Comparison of ENCODE assay signal across 8 mouse cellular contexts in the genomic region with DNA sequence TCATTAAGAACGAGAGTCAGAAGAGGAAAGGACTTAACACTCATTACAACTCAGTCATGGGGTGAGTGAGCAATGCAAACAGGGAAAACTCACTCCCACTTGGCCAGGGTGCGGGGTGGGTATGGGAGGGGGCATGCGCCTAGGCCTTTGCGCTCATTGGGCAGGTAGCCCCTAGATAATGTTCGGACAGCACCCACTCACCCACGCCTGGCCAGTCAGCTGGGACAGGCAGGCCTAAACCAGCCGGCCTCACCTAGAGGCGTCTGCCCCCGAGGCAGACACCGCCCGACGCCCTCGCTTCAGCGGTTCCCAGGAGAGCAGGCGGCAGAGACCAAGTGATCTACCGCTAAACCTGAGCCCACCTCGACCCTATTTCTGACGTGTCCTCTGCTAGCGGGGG. TPM values are rescaled to one million over a fixed set of nuclear protein-coding genes. Genes with fewer than 3 reads are reported as not detected.
DNase-seq lines count a peak whose midpoint lies in the region; ATAC-seq and TF ChIP-seq lines count a peak whose summit lies in the region.

No protein-coding gene starts in this region.

- peaks cover 30% of the 10 kb centered on the region for H3K36me3 ChIP-seq in erythroblast, embryonic 14.5 days (ENCODE audit: control insufficient read depth)
- peaks cover 38% of the 10 kb centered on the region for H3K36me3 ChIP-seq in E14TG2a.4 (ENCODE audit: insufficient read depth, low read length)
- 0 out of 2 replicates have a peak, but pooled peaks cover 3% of the 10 kb centered on the region for H3K36me3 ChIP-seq in hindbrain, embryonic 16.5 days (ENCODE audit: control insufficient read depth, insufficient read depth, low read length)
- H3K36me3 ChIP-seq in lung, embryonic 16.5 days (ENCODE audit: control insufficient read depth, insufficient read depth, low read length), result peaks cover 15% of the 10 kb centered on the region

- H3K27ac ChIP-seq in hindbrain, embryonic 16.5 days (ENCODE audit: low read depth, low read length), result no peak overlapping the region
- H3K27ac ChIP-seq in lung, embryonic 16.5 days (ENCODE audit: low read length), result peak overlapping the region; percentile 86

- H3K9ac ChIP-seq in hindbrain, embryonic 16.5 days (ENCODE audit: low read depth, low read length), result no peak overlapping the region; the same call in 1 of the 2 replicates
- peak overlapping the region; percentile 68 for H3K9ac ChIP-seq in lung, embryonic 16.5 days (ENCODE audit: low read length)

- H3K27me3 ChIP-seq in erythroblast, embryonic 14.5 days (ENCODE audit: control insufficient read depth), result peaks cover 78% of the 10 kb centered on the region
- H3K27me3 ChIP-seq in E14TG2a.4 (ENCODE audit: insufficient read depth, low read length), result peaks cover 40% of the 10 kb centered on the region
- peaks cover 50% of the 10 kb centered on the region for H3K27me3 ChIP-seq in hindbrain, embryonic 16.5 days (replicated peaks; ENCODE audit: control insufficient read depth, insufficient read depth, low read length)
- peaks cover 23% of the 10 kb centered on the region for H3K27me3 ChIP-seq in lung, embryonic 16.5 days (ENCODE audit: control insufficient read depth, insufficient read depth, low read depth, low read length)

- peak overlapping the region; percentile 56 for H3K4me3 ChIP-seq in erythroblast, embryonic 14.5 days (replicated peaks)
- H3K4me3 ChIP-seq in E14TG2a.4 (replicated peaks; ENCODE audit: low read length), result peak overlapping the region; percentile 83
- peak overlapping the region; percentile 52 for H3K4me3 ChIP-seq in hindbrain, embryonic 16.5 days (ENCODE audit: low read length)
- H3K4me3 ChIP-seq in lung, embryonic 16.5 days (ENCODE audit: low read length), result peak overlapping the region; percentile 64

- H3K4me1 ChIP-seq in erythroblast, embryonic 14.5 days (ENCODE audit: control insufficient read depth), result peaks cover 34% of the 10 kb centered on the region
- H3K4me1 ChIP-seq in E14TG2a.4 (replicated peaks; ENCODE audit: low read depth, low read length), result peaks cover 79% of the 10 kb centered on the region
- peaks cover 24% of the 10 kb centered on the region for H3K4me1 ChIP-seq in hindbrain, embryonic 16.5 days (ENCODE audit: control insufficient read depth, insufficient read depth, low read depth, low read length)
- peaks cover 7% of the 10 kb centered on the region; the same call in 1 of the 2 replicates for H3K4me1 ChIP-seq in lung, embryonic 16.5 days (replicated peaks; ENCODE audit: control insufficient read depth, insufficient read depth, low read length)

- 4% methylated on average over 19 of the region's 19 CpGs for WGBS in hindbrain, embryonic 16.5 days
- WGBS in lung, embryonic 16.5 days, result 4% methylated on average over 19 of the region's 19 CpGs

- peak overlapping the region; percentile 93 for H3K4me2 ChIP-seq in hindbrain, embryonic 16.5 days (ENCODE audit: low read length)
- H3K4me2 ChIP-seq in lung, embryonic 16.5 days (ENCODE audit: low read depth, low read length), result peak overlapping the region; percentile 68

- peaks cover 20% of the 10 kb centered on the region; the same call in 1 of the 2 replicates for H3K9me3 ChIP-seq in erythroblast, embryonic 14.5 days (ENCODE audit: control insufficient read depth, low read length)
- no peaks in the 10 kb centered on the region for H3K9me3 ChIP-seq in E14TG2a.4 (ENCODE audit: low read length)
- H3K9me3 ChIP-seq in hindbrain, embryonic 16.5 days (ENCODE audit: control insufficient read depth, low read length), result no peaks in the 10 kb centered on the region
- H3K9me3 ChIP-seq in lung, embryonic 16.5 days (ENCODE audit: control insufficient read depth, low read length), result no peaks in the 10 kb centered on the region

- no peak for DNase-seq in layer of hippocampus, adult 11-12 months (ENCODE audit: low spot score)
- DNase-seq in cerebellum, postnatal 10 days, result no peak
- no peak for DNase-seq in gastrocnemius, postnatal 4 days (ENCODE audit: low spot score in 2 of 2)

- no peak for TF ChIP-seq CTCF in E14TG2a.4 (conservative IDR thresholded peaks at IDR 0.05; ENCODE audit: low read length)

- ATAC-seq in erythroblast, adult 5-6 weeks (replicated peaks; ENCODE audit: low FRiP score, poor library complexity, severe bottlenecking), result no peak
- no peak for ATAC-seq in hindbrain, embryonic 16.5 days
- ATAC-seq in lung, embryonic 16.5 days (ENCODE audit: low read depth), result peak; percentile 16

RNA-seq across cellular contexts. Expression of gene Esrp2, which starts 1.1 kb away (rescaled TPM):
- 0.02 TPM in 1 of 2 replicates, not detected in the other for polyA plus RNA-seq in erythroblast, embryonic 14.5 days (2012)
- total RNA-seq in erythroblast, adult 5-6 weeks (2015; ENCODE audit: low replicate concordance), result not detected in 2 replicates
- not detected in 2 replicates for total RNA-seq in erythroblast, adult 5-6 weeks (2017; ENCODE audit: low replicate concordance)
- polyA plus RNA-seq in hindbrain, embryonic 16.5 days (2015; fragmentation: Nextera tagmentation; extraction: Ambion mirVana), result 0.18 and 0.27 TPM in 2 replicates
- polyA plus RNA-seq in lung, embryonic 16.5 days (2015; fragmentation: Nextera tagmentation; extraction: Ambion mirVana), result 62.7 and 62.8 TPM in 2 replicates
- under 1 TPM in 1 of 2 experiments, not detected in 1; 0.18 TPM for total RNA-seq in gastrocnemius, postnatal 4 days (2021)

RNA-seq across cellular contexts. Expression of gene Pla2g15, which starts 14.5 kb away (rescaled TPM):
- 0.10 and 0.11 TPM in 2 replicates for polyA plus RNA-seq in erythroblast, embryonic 14.5 days (2012)
- total RNA-seq in erythroblast, adult 5-6 weeks (2015; ENCODE audit: low replicate concordance), result 5.2 and 6.3 TPM in 2 replicates
- total RNA-seq in erythroblast, adult 5-6 weeks (2017; ENCODE audit: low replicate concordance), result 3.1 and 5.4 TPM in 2 replicates
- polyA plus RNA-seq in hindbrain, embryonic 16.5 days (2015; fragmentation: Nextera tagmentation; extraction: Ambion mirVana), result 23.5 and 24.2 TPM in 2 replicates
- polyA plus RNA-seq in lung, embryonic 16.5 days (2015; fragmentation: Nextera tagmentation; extraction: Ambion mirVana), result 12.8 and 12.9 TPM in 2 replicates
- 1 to 10 TPM; 8.6 to 8.9 TPM for total RNA-seq in gastrocnemius, postnatal 4 days (2021)

RNA-seq across cellular contexts. Expression of gene Slc7a6, which starts 33.0 kb away (rescaled TPM):
- polyA plus RNA-seq in erythroblast, embryonic 14.5 days (2012), result 0.03 and 0.06 TPM in 2 replicates
- total RNA-seq in erythroblast, adult 5-6 weeks (2015; ENCODE audit: low replicate concordance), result 2.5 and 3.8 TPM in 2 replicates
- total RNA-seq in erythroblast, adult 5-6 weeks (2017; ENCODE audit: low replicate concordance), result 2.2 and 2.5 TPM in 2 replicates
- 35.7 and 47.9 TPM in 2 replicates for polyA plus RNA-seq in hindbrain, embryonic 16.5 days (2015; fragmentation: Nextera tagmentation; extraction: Ambion mirVana)
- 41.3 and 41.7 TPM in 2 replicates for polyA plus RNA-seq in lung, embryonic 16.5 days (2015; fragmentation: Nextera tagmentation; extraction: Ambion mirVana)
- total RNA-seq in gastrocnemius, postnatal 4 days (2021), result 10 to 100 TPM; 10.5 to 11.5 TPM

Comparison
In these comparisons a context has a peak if more than half of its experiments do, and no peak if none do; other contexts are left out.
1. RNA of gene Esrp2, which starts 1.1 kb away (polyA plus RNA-seq): 62.7 to 62.8 TPM in lung, embryonic 16.5 days; 0.18 to 0.27 TPM in hindbrain, embryonic 16.5 days and 0.02 TPM in erythroblast, embryonic 14.5 days; every median in the first group is over 10 times any median in the second.
2. RNA of gene Pla2g15, which starts 14.5 kb away (polyA plus RNA-seq): 23.5 to 24.2 TPM in hindbrain, embryonic 16.5 days and 12.8 to 12.9 TPM in lung, embryonic 16.5 days; 0.10 to 0.11 TPM in erythroblast, embryonic 14.5 days; every median in the first group is over 10 times any median in the second.
3. RNA of gene Slc7a6, which starts 33.0 kb away (polyA plus RNA-seq): 41.3 to 41.7 TPM in lung, embryonic 16.5 days and 35.7 to 47.9 TPM in hindbrain, embryonic 16.5 days; 0.03 to 0.06 TPM in erythroblast, embryonic 14.5 days; every median in the first group is over 10 times any median in the second.
4. Peak in every context shown above with its lines, with median percentiles within 50 percentile points of each other: H3K4me3 ChIP-seq.